ENCODE assay signal across 11 mouse cellular contexts in genomic region chr2:77065294-77065693, GRCm38 (mm10).
DNase-seq lines count a peak whose midpoint lies in the region; ATAC-seq lines count a peak whose summit lies in the region.
"Had no signal": no experiment of that assay in that cellular context is flagged by ENCODE, and none has a peak within 500 bp of the region (broad histone marks: within the 10 kb centered on the region; RNA-seq: fewer than 3 reads in every experiment).

No protein-coding gene starts in this region.

- 32% methylated on average over 6 of the region's 6 CpGs for WGBS in neural tube, embryonic 15.5 days
- 42% methylated on average over 6 of the region's 6 CpGs for WGBS in hindbrain, embryonic 10.5 days

- intact Hi-C loops in gastrocnemius, postnatal 14 days (cut with DNase I; ENCODE audit: low total_unique reads): no loop called here

- no peaks in the 10 kb centered on the region for H3K4me1 ChIP-seq in neural tube, embryonic 15.5 days
- H3K4me1 ChIP-seq in hindbrain, embryonic 10.5 days (replicated peaks): peaks cover 20% of the 10 kb centered on the region

- H3K9me3 ChIP-seq in neural tube, embryonic 15.5 days (replicated peaks): no peaks in the 10 kb centered on the region
- H3K9me3 ChIP-seq in hindbrain, embryonic 10.5 days: no peaks in the 10 kb centered on the region
- H3K9me3 ChIP-seq: embryonic facial prominence, embryonic 13.5 days had no signal

- no peak overlapping the region for H3K4me3 ChIP-seq in neural tube, embryonic 15.5 days (replicated peaks)
- no peak overlapping the region for H3K4me3 ChIP-seq in hindbrain, embryonic 10.5 days
- H3K4me3 ChIP-seq: embryonic facial prominence, embryonic 13.5 days had no signal

- H3K4me2 ChIP-seq in neural tube, embryonic 15.5 days: no peak overlapping the region
- H3K4me2 ChIP-seq: embryonic facial prominence, embryonic 13.5 days had no signal

- DNase-seq in neural tube, embryonic 10.5 days (ENCODE audit: extremely low spot score, low spot score): peak; percentile 27
- DNase-seq in hindbrain, embryonic 10.5 days (ENCODE audit: low spot score): peak; percentile 31
- peak; percentile 52 to 66 for DNase-seq in layer of hippocampus, postnatal 14 days (ENCODE audit: low spot score in 2 of 2)
- no peak for DNase-seq in kidney, adult 8-10 months
- DNase-seq in frontal cortex, postnatal 14 days (ENCODE audit: low spot score in 2 of 2): no peak
- DNase-seq in gastrocnemius, postnatal 14 days: no peak
- DNase-seq: adrenal gland, postnatal 36 days; gastrocnemius, postnatal 25 days; kidney, adult 11 months had no signal

- no peak overlapping the region for H3K27ac ChIP-seq in neural tube, embryonic 15.5 days (replicated peaks)
- H3K27ac ChIP-seq in hindbrain, embryonic 10.5 days: peak overlapping the region; percentile 51
- H3K27ac ChIP-seq: embryonic facial prominence, embryonic 13.5 days had no signal

- no peak for ATAC-seq in neural tube, embryonic 15.5 days (ENCODE audit: low FRiP score)

- no peaks in the 10 kb centered on the region for H3K36me3 ChIP-seq in neural tube, embryonic 15.5 days
- H3K36me3 ChIP-seq in hindbrain, embryonic 10.5 days: no peaks in the 10 kb centered on the region
- H3K36me3 ChIP-seq: embryonic facial prominence, embryonic 13.5 days had no signal

- no peak overlapping the region for H3K9ac ChIP-seq in neural tube, embryonic 15.5 days (replicated peaks)
- H3K9ac ChIP-seq: embryonic facial prominence, embryonic 13.5 days had no signal

- H3K27me3 ChIP-seq in neural tube, embryonic 15.5 days (replicated peaks): no peaks in the 10 kb centered on the region
- H3K27me3 ChIP-seq in hindbrain, embryonic 10.5 days (ENCODE audit: insufficient read depth, poor library complexity, severe bottlenecking): 0 out of 2 replicates have a peak, but pooled peaks cover 3% of the 10 kb centered on the region
- H3K27me3 ChIP-seq: embryonic facial prominence, embryonic 13.5 days had no signal

Comparison
In these comparisons a context has a peak if more than half of its experiments do, and no peak if none do; other contexts are left out.
1. DNase-seq: peak in neural tube, embryonic 10.5 days (single experiment), hindbrain, embryonic 10.5 days (single experiment) and layer of hippocampus, postnatal 14 days (2 of 2); none in kidney, adult 8-10 months (0 of 2), frontal cortex, postnatal 14 days (0 of 2) and gastrocnemius, postnatal 14 days (single experiment).